Mouse (Mus musculus): ENCODE measurements around the gene Dkkl1. TPM values are rescaled to one million over a fixed set of nuclear protein-coding genes. Genes with fewer than 3 reads are reported as not detected.
"Not testable (repeated sequence)": the region's sequence is repeated elsewhere in the genome, so short reads cannot be mapped to it uniquely, and the experiment has no call there.

The Dkkl1 gene
- polyA plus RNA-seq (2015; fragmentation: Nextera tagmentation; extraction: Ambion mirVana) = 1.1 and 2.2 TPM in 2 replicates

- no peak for ATAC-seq
- WGBS = 5% methylated on average over 17 of the region's 17 CpGs
- H3K4me3 ChIP-seq (replicated peaks; ENCODE audit: low read length) = no peak within 1 kb of the TSS
- no peaks in the 10 kb centered on the region; the same call in 1 of the 2 replicates for H3K9me3 ChIP-seq (ENCODE audit: control insufficient read depth, low read length)
- H3K4me2 ChIP-seq (ENCODE audit: low read length) = peak within 1 kb of the TSS; percentile 7; the same call in 1 of the 2 replicates
- H3K36me3 ChIP-seq (ENCODE audit: control insufficient read depth, insufficient read depth) = no peaks in the 10 kb centered on the region
- no peak within 1 kb of the TSS for H3K9ac ChIP-seq (replicated peaks; ENCODE audit: low read depth, low read length)
- peaks cover 21% of the 10 kb centered on the region for H3K4me1 ChIP-seq (replicated peaks; ENCODE audit: control insufficient read depth, insufficient read depth, low read length)
- no peak within 1 kb of the TSS for H3K27ac ChIP-seq (ENCODE audit: low read length)
- H3K27me3 ChIP-seq (replicated peaks; ENCODE audit: control insufficient read depth, insufficient read depth, low read length) = peaks cover 15% of the 10 kb centered on the region
These were observed at the start of gene Dkkl1 for GRCm38 (mm10) chr7:45211851-45212251. TSS of gene Dkkl1 (minus strand) at chr7:45212147.

- Histone ChIP-seq H3K4me1 (replicated peaks; ENCODE audit: control insufficient read depth, insufficient read depth, low read length) (peaks cover 5% of the 10 kb centered on the region), H3K9me3 (ENCODE audit: control insufficient read depth, low read length) (no peaks in the 10 kb centered on the region), H3K36me3 (ENCODE audit: control insufficient read depth, insufficient read depth) (no peaks in the 10 kb centered on the region), H3K4me2 (ENCODE audit: low read length) (no peak overlapping the region), H3K4me3 (replicated peaks; ENCODE audit: low read length) (no peak overlapping the region), H3K9ac (replicated peaks; ENCODE audit: low read depth, low read length) (no peak overlapping the region), H3K27me3 (replicated peaks; ENCODE audit: control insufficient read depth, insufficient read depth, low read length) (no peaks in the 10 kb centered on the region), H3K27ac (ENCODE audit: low read length) (no peak overlapping the region)
- no peak for ATAC-seq
- 86% methylated on average over 8 of the region's 8 CpGs for WGBS
These were observed 47.3 kb upstream of the Dkkl1 start for GRCm38 (mm10) chr7:45259281-45259680.

GRCm38 (mm10) chr7:45257063-45257840, 45.3 kb upstream of the Dkkl1 start:
- Histone ChIP-seq H3K36me3 (ENCODE audit: control insufficient read depth, insufficient read depth) (no peaks in the 10 kb centered on the region), H3K9me3 (ENCODE audit: control insufficient read depth, low read length) (no peaks in the 10 kb centered on the region), H3K4me1 (replicated peaks; ENCODE audit: control insufficient read depth, insufficient read depth, low read length) (peaks cover 2% of the 10 kb centered on the region; the same call in 1 of the 2 replicates), H3K9ac (replicated peaks; ENCODE audit: low read depth, low read length) (no peak overlapping the region), H3K27me3 (replicated peaks; ENCODE audit: control insufficient read depth, insufficient read depth, low read length) (no peaks in the 10 kb centered on the region), H3K27ac (ENCODE audit: low read length) (no peak overlapping the region), H3K4me3 (replicated peaks; ENCODE audit: low read length) (no peak overlapping the region), H3K4me2 (ENCODE audit: low read length) (no peak overlapping the region)
- 66% methylated on average over 11 of the region's 11 CpGs for WGBS
- no peak for ATAC-seq

DNA sequence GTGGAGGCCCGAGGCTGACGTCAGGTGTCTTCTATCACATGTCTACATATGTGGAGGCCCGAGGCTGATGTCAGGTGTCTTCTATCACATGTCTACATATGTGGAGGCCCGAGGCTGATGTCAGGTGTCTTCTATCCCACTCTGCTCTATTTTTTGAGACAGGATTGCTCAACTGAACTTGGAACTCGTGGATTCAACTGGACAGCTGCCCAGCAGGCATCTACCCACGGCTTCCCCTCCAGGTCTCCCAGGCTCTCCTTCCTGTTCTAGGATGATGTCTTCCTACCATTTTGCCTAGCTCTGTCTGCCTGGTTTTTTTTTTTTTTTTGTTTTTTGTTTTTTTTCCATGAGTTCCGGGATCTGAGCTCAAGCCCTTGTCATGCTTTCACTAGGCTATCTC, 43.9 kb upstream of the Dkkl1 start:
- not testable (repeated sequence) for H3K4me2 ChIP-seq (ENCODE audit: low read length); ATAC-seq; H3K36me3 ChIP-seq (ENCODE audit: control insufficient read depth, insufficient read depth); H3K4me1 ChIP-seq (replicated peaks; ENCODE audit: control insufficient read depth, insufficient read depth, low read length); H3K9me3 ChIP-seq (ENCODE audit: control insufficient read depth, low read length); H3K27ac ChIP-seq (ENCODE audit: low read length); H3K4me3 ChIP-seq (replicated peaks; ENCODE audit: low read length); H3K9ac ChIP-seq (replicated peaks; ENCODE audit: low read depth, low read length); H3K27me3 ChIP-seq (replicated peaks; ENCODE audit: control insufficient read depth, insufficient read depth, low read length)
- 86% methylated on average over 5 of the region's 7 CpGs for WGBS

GRCm38 (mm10) chr7:45253806-45254205, 41.9 kb upstream of the Dkkl1 start:
- no peaks in the 10 kb centered on the region for H3K36me3 ChIP-seq (ENCODE audit: control insufficient read depth, insufficient read depth)
- H3K9me3 ChIP-seq (ENCODE audit: control insufficient read depth, low read length) = no peaks in the 10 kb centered on the region
- no peak overlapping the region for H3K4me2 ChIP-seq (ENCODE audit: low read length)
- H3K4me1 ChIP-seq (replicated peaks; ENCODE audit: control insufficient read depth, insufficient read depth, low read length) = no peaks in the 10 kb centered on the region
- H3K4me3 ChIP-seq (replicated peaks; ENCODE audit: low read length) = no peak overlapping the region
- H3K9ac ChIP-seq (replicated peaks; ENCODE audit: low read depth, low read length) = no peak overlapping the region
- no peaks in the 10 kb centered on the region for H3K27me3 ChIP-seq (replicated peaks; ENCODE audit: control insufficient read depth, insufficient read depth, low read length)
- ATAC-seq = no peak
- 92% methylated on average over 8 of the region's 8 CpGs for WGBS
- H3K27ac ChIP-seq (ENCODE audit: low read length) = no peak overlapping the region

- no peak for ATAC-seq
- 38% methylated on average over 3 of the region's 3 CpGs for WGBS
- H3K4me1 ChIP-seq (replicated peaks; ENCODE audit: control insufficient read depth, insufficient read depth, low read length) = no peaks in the 10 kb centered on the region
- H3K9ac ChIP-seq (replicated peaks; ENCODE audit: low read depth, low read length) = no peak overlapping the region
- no peaks in the 10 kb centered on the region for H3K36me3 ChIP-seq (ENCODE audit: control insufficient read depth, insufficient read depth)
- H3K4me2 ChIP-seq (ENCODE audit: low read length) = no peak overlapping the region
- no peak overlapping the region for H3K4me3 ChIP-seq (replicated peaks; ENCODE audit: low read length)
- H3K9me3 ChIP-seq (ENCODE audit: control insufficient read depth, low read length) = no peaks in the 10 kb centered on the region
- no peak overlapping the region for H3K27ac ChIP-seq (ENCODE audit: low read length)
- no peaks in the 10 kb centered on the region for H3K27me3 ChIP-seq (replicated peaks; ENCODE audit: control insufficient read depth, insufficient read depth, low read length)
These were observed 35.7 kb upstream of the Dkkl1 start for GRCm38 (mm10) chr7:45247666-45248065.

GRCm38 (mm10) chr7:45241389-45241749, 29.4 kb upstream of the Dkkl1 start:
- no peaks in the 10 kb centered on the region for H3K9me3 ChIP-seq (ENCODE audit: control insufficient read depth, low read length)
- no peaks in the 10 kb centered on the region for H3K36me3 ChIP-seq (ENCODE audit: control insufficient read depth, insufficient read depth)
- no peak overlapping the region for H3K27ac ChIP-seq (ENCODE audit: low read length)
- H3K4me1 ChIP-seq (replicated peaks; ENCODE audit: control insufficient read depth, insufficient read depth, low read length) = peaks cover 10% of the 10 kb centered on the region
- H3K27me3 ChIP-seq (replicated peaks; ENCODE audit: control insufficient read depth, insufficient read depth, low read length) = peaks cover 18% of the 10 kb centered on the region
- 79% methylated on average over 6 of the region's 6 CpGs for WGBS
- H3K4me2 ChIP-seq (ENCODE audit: low read length) = peak overlapping the region; percentile 80
- no peak for ATAC-seq
- H3K4me3 ChIP-seq (replicated peaks; ENCODE audit: low read length) = peak overlapping the region; percentile 47
- H3K9ac ChIP-seq (replicated peaks; ENCODE audit: low read depth, low read length) = no peak overlapping the region

DNA sequence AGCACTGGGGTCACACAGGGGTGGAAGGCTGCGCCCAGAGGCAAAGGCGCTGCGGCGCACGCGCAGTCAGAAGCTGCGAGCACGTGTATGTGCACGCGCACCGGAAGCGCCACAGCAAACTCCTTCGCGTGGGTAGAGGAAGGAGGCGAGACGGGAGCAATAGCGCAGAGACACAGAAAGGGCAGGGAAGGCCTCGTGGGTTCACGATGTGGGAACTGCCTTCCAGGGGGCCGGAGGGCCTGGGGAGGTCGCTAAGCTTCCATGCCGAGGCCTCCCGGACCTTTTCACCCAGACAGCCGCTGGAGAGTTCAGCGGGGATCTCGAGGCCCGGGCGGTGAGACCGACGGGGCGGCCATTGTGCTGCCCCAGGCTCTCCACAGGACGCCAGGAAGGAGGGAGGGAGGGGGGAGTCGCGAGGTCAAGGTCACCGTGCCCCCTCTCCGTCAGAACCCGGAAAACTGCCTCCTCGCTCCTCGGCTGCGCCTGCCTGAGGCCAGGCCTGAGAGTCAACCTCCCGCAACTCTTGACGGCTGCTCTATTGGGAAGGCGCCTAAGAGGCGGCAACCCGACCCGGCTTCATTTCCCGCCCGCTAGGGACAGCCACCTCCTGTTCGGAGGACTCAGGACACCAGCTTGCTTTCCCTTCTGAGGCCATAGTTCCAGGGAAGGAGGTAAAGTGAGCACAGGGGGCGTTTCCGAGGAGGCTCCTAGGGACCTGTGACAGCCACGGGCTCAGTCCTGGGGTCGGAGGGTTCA, 28.9 kb upstream of the Dkkl1 start, which contains the start of gene Slc6a16:
Gene Slc6a16, plus strand, starts transcription at position 453 of the 756 bp plus-strand sequence.
- WGBS = 11% methylated on average over 53 of the region's 53 CpGs
- no peaks in the 10 kb centered on the region for H3K9me3 ChIP-seq (ENCODE audit: control insufficient read depth, low read length)
- peak; percentile 62 for ATAC-seq
- H3K27me3 ChIP-seq (replicated peaks; ENCODE audit: control insufficient read depth, insufficient read depth, low read length) = peaks cover 18% of the 10 kb centered on the region
- peak within 1 kb of the TSS; percentile 80 for H3K4me2 ChIP-seq (ENCODE audit: low read length)
- no peaks in the 10 kb centered on the region for H3K36me3 ChIP-seq (ENCODE audit: control insufficient read depth, insufficient read depth)
- peaks cover 10% of the 10 kb centered on the region for H3K4me1 ChIP-seq (replicated peaks; ENCODE audit: control insufficient read depth, insufficient read depth, low read length)
- H3K27ac ChIP-seq (ENCODE audit: low read length) = no peak within 1 kb of the TSS
- peak within 1 kb of the TSS; percentile 61 for H3K9ac ChIP-seq (replicated peaks; ENCODE audit: low read depth, low read length)
- H3K4me3 ChIP-seq (replicated peaks; ENCODE audit: low read length) = peak within 1 kb of the TSS; percentile 47

DNA sequence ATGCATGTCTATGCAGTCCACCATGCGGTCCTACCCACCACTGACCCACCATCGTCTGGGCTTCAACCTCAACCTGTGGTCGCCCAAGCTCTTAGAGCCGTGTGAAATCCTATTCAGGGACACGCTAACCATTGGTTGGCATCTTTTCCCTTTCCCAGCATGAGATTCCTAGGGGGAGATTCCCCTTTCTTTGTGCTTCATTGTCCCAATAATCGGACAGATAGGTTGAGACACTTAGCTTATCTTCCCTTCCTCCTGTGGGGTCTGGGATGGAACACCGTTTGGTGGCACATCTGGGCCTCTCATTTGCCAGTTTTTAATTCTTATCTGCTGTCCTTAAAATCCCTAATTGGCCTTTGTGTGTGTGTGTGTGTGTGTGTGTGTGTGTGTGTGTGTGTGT, 28.2 kb upstream of the Dkkl1 start:
- Histone ChIP-seq H3K4me1 (replicated peaks; ENCODE audit: control insufficient read depth, insufficient read depth, low read length) (peaks cover 11% of the 10 kb centered on the region), H3K4me2 (ENCODE audit: low read length) (peak overlapping the region; percentile 80)

More for the DNA sequence above, 28.2 kb upstream of the Dkkl1 start:
- no peaks in the 10 kb centered on the region for H3K9me3 ChIP-seq (ENCODE audit: control insufficient read depth, low read length)
- 62% methylated on average over 7 of the region's 7 CpGs for WGBS
- peaks cover 18% of the 10 kb centered on the region for H3K27me3 ChIP-seq (replicated peaks; ENCODE audit: control insufficient read depth, insufficient read depth, low read length)
- ATAC-seq = no peak
- H3K27ac ChIP-seq (ENCODE audit: low read length) = no peak overlapping the region
- H3K9ac ChIP-seq (replicated peaks; ENCODE audit: low read depth, low read length) = no peak overlapping the region
- H3K36me3 ChIP-seq (ENCODE audit: control insufficient read depth, insufficient read depth) = no peaks in the 10 kb centered on the region
- no peak overlapping the region for H3K4me3 ChIP-seq (replicated peaks; ENCODE audit: low read length)
